Mouse (Mus musculus): ENCODE data around the gene Fam181b. TPM values are rescaled to one million over a fixed set of nuclear protein-coding genes. Genes with fewer than 3 reads are reported as not detected.

Gene Fam181b
- not detected for polyA plus RNA-seq (2017; shearing (Covaris generic))

DNA sequence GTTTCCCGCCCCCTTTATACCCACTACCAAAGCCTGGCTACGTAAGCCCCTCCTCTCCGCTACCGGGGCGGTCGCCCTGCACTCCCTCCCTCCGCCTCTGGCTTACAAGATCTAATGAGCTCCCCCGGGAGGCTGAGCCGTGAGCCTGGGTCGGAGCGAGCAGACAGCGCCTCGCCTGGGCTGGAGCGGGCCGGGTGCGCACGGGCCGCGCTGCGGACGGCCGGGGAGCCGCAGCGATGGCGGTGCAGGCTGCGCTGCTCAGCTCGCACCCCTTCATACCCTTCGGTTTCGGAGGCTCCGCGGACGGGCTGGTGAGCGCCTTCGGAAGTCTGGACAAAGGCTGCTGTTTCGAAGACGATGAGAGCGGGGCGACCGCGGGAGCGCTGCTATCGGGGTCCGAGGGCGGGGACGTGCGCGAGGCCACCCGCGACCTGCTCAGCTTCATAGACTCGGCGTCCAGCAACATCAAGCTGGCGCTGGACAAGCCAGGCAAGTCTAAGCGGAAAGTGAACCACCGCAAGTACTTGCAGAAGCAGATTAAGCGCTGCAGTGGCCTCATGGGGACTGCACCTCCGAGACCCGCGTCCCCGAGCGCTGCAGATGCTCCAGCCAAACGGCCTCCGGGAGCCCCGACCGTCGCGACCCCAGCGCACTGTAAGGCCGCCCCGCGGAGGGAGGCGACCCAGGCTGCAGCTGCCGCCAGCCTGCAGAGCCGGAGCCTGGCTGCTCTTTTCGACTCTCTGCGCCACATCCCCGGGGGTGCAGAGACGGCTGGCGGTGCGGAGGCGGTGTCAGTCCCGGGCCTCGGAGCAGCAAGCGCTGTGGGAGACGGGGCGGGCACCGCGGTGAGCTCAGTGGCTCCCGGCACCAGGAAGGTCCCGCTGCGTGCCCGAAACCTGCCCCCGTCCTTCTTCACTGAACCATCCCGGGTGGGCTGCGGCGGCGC lies at the start of gene Fam181b:
TSS of gene Fam181b (plus strand) at position 81 of the 946 bp plus-strand sequence.

Other genes starting within 250 kb of the Fam181b start
- gene Ddias, start 205.6 kb upstream of the Fam181b start, polyA plus RNA-seq (2017; shearing (Covaris generic)): 1 to 10 TPM; 2.7 to 4.0 TPM
- gene Prcp, start 205.4 kb upstream of the Fam181b start, polyA plus RNA-seq (2017; shearing (Covaris generic)): 10 to 100 TPM; 14.3 to 15.2 TPM